Mouse (Mus musculus) kidney, embryonic 14.5 days (tissue): ENCODE results near the gene Ang. TPM values are rescaled to one million over a fixed set of nuclear protein-coding genes. Genes with fewer than 3 reads are reported as not detected.

Experiments used
- ATAC-seq: fragments of 200-750 bp; cut with Nextera tagmentation; 2 replicates; pipeline ENCODE4 v1.8.0; 2017; ENCODE audit warnings: moderate number of reproducible peaks, mild to moderate bottlenecking, moderate TSS enrichment, moderate library complexity; ENCODE audit not compliant: low FRiP score, low TSS enrichment
- H3K27ac ChIP-seq: fragments of 300-500 bp; sonication (generic); 2 replicates; pipeline ENCODE4 v1.5.1; 2014; ENCODE audit warnings: low read depth, mild to moderate bottlenecking, low read length, moderate library complexity, mixed read lengths
- H3K27me3 ChIP-seq: fragments of 300-500 bp; sonication (generic); 2 replicates; pipeline ENCODE4 v1.6.1; 2014; ENCODE audit warnings: mild to moderate bottlenecking, low read length; ENCODE audit not compliant: control insufficient read depth, insufficient read depth
- H3K36me3 ChIP-seq: fragments of 300-500 bp; sonication (generic); 2 replicates; pipeline ENCODE4 v1.6.1; 2014; ENCODE audit warnings: low read length, mixed read lengths; ENCODE audit not compliant: control insufficient read depth, insufficient read depth
- H3K4me1 ChIP-seq: fragments of 300-500 bp; sonication (generic); 2 replicates; pipeline ENCODE4 v1.6.1; 2014; ENCODE audit warnings: low read length, mixed read lengths; ENCODE audit not compliant: control insufficient read depth, insufficient read depth
- H3K4me2 ChIP-seq: fragments of 300-500 bp; sonication (generic); replicated peaks from 2 replicates; pipeline ENCODE4 v1.6.1; 2014; ENCODE audit warnings: low read depth, mild to moderate bottlenecking, low read length
- H3K4me3 ChIP-seq: fragments of 300-500 bp; sonication (generic); 2 replicates; pipeline ENCODE4 v1.5.1; 2014; ENCODE audit warnings: mild to moderate bottlenecking, low read length
- H3K9ac ChIP-seq: fragments of 300-500 bp; sonication (generic); 2 replicates; pipeline ENCODE4 v1.6.1; 2014; ENCODE audit warnings: low read depth, mild to moderate bottlenecking, low read length, moderate library complexity
- H3K9me3 ChIP-seq: fragments of 300-500 bp; sonication (generic); 2 replicates; pipeline ENCODE4 v1.6.1; 2016; ENCODE audit warnings: low read length; ENCODE audit not compliant: control insufficient read depth
- WGBS: fragments of 180-500 bp; shearing (Covaris S2); extraction: QIAGEN DNeasy Blood & Tissue Kit; methylation state at CpG from one replicate; pipeline ENCODE4 v1.1.7; 2014; 5-methylcytosine and 5-hydroxymethylcytosine counted together
- polyA plus RNA-seq: library from polyadenylated mRNA; unstranded; fragments of >200 nt; fragmentation: Nextera tagmentation; extraction: Ambion mirVana; gene quantifications from 2 replicates; pipeline ENCODE4 v1.2.1, GENCODE M21; 2014

Gene Ang
- polyA plus RNA-seq, 1 experiment from 2014 or later, result 6.3 TPM

GRCm38 (mm10) chr14:51131086-51131815 is 40.3 kb downstream of the Ang start:
- H3K36me3 ChIP-seq, result no peaks in the 10 kb centered on the region
- H3K4me2 ChIP-seq, result no peak overlapping the region
- H3K4me1 ChIP-seq, result no peaks in the 10 kb centered on the region
- H3K9ac ChIP-seq, result no peak overlapping the region
- no peaks in the 10 kb centered on the region for H3K9me3 ChIP-seq
- WGBS, result 76% methylated on average over 7 of the region's 7 CpGs
- H3K4me3 ChIP-seq, result no peak overlapping the region
- ATAC-seq, result no peak
- no peaks in the 10 kb centered on the region for H3K27me3 ChIP-seq
- H3K27ac ChIP-seq, result no peak overlapping the region

DNA sequence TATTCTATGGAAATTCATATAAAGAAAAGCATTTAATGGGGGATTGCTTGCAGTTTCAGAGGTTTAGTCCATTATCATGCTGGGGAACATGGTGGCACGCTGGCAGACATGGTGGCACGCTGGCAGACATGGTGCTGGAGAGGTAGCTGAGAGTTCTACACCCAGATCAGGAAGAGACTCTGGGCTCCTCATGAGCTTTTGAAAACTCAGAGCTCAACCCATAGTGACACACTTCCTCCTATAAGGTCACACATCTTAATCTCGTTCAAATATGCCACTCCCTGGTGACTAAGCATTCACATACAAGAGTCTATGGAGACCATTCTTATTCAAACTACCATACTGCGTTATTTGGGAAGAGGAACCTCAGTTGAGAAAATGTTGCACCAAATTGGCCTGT is 41.4 kb downstream of the Ang start:
- Histone ChIP-seq H3K27ac (no peak overlapping the region), H3K36me3 (no peaks in the 10 kb centered on the region), H3K9me3 (no peaks in the 10 kb centered on the region), H3K4me3 (no peak overlapping the region), H3K4me2 (no peak overlapping the region), H3K27me3 (no peaks in the 10 kb centered on the region), H3K9ac (no peak overlapping the region), H3K4me1 (no peaks in the 10 kb centered on the region)
- 92% methylated on average over 4 of the region's 4 CpGs for WGBS
- no peak for ATAC-seq

- H3K36me3 ChIP-seq, result no peaks in the 10 kb centered on the region
- 67% methylated on average over 2 of the region's 2 CpGs for WGBS
- no peaks in the 10 kb centered on the region for H3K4me1 ChIP-seq
- H3K4me3 ChIP-seq, result no peak overlapping the region
- no peak overlapping the region for H3K9ac ChIP-seq
- no peaks in the 10 kb centered on the region for H3K9me3 ChIP-seq
- H3K27me3 ChIP-seq, result no peaks in the 10 kb centered on the region
- no peak overlapping the region for H3K27ac ChIP-seq
- H3K4me2 ChIP-seq, result no peak overlapping the region
- no peak for ATAC-seq
Observed at GRCm38 (mm10) chr14:51140342-51140741, 49.4 kb downstream of the Ang start.

DNA sequence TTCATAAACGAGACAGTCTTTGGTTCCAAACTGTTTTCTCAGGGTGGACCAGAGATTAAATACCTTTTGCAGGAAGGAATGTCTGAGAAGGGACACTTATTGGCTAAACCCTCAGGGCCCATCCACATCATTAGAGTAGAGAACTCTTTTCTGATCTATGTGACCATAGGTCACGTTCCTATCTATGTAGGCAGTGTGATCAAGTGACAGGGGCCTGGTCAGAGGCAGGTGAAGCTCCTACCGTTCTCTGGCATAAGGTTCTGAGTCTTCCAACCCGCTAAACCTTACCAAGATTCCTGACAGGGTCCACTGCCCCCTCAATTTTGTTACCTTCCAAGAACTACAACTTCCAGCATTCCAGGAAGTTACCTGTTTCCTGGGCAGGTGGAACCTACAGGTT is 51.2 kb downstream of the Ang start:
- H3K27me3 ChIP-seq, result no peaks in the 10 kb centered on the region

GRCm38 (mm10) chr14:51142568-51142967 is 51.6 kb downstream of the Ang start:
- Histone ChIP-seq H3K4me1 (no peaks in the 10 kb centered on the region), H3K9ac (no peak overlapping the region), H3K36me3 (no peaks in the 10 kb centered on the region), H3K4me2 (no peak overlapping the region), H3K27ac (no peak overlapping the region), H3K27me3 (no peaks in the 10 kb centered on the region), H3K9me3 (no peaks in the 10 kb centered on the region), H3K4me3 (no peak overlapping the region)
- 87% methylated on average over 3 of the region's 3 CpGs for WGBS
- no peak for ATAC-seq

More for the DNA sequence above, 51.2 kb downstream of the Ang start:
- no peak overlapping the region for H3K4me2 ChIP-seq
- no peak overlapping the region for H3K4me3 ChIP-seq
- H3K4me1 ChIP-seq, result no peaks in the 10 kb centered on the region
- H3K9ac ChIP-seq, result no peak overlapping the region
- no peaks in the 10 kb centered on the region for H3K36me3 ChIP-seq
- no peak for ATAC-seq
- H3K27ac ChIP-seq, result no peak overlapping the region
- H3K9me3 ChIP-seq, result no peaks in the 10 kb centered on the region
- 82% methylated on average over 4 of the region's 4 CpGs for WGBS

DNA sequence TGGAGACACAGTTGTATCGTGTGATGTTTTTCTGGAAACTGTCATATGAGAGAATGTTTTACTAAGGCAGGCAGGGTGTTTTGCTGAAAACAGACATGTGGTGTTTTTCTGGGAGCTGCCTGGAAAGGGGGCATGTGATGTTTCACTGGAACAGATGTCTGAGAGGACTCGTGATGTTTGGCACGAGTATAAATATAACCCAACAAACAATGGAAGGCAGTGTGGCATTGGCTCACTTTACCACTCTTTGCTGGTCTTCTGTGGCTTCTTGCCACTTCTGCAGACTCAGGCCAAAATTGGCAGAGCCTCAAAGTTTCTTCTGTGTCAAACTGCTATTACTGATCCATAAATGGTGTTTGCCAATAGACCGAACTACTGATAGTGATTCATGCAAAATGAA is 52.3 kb downstream of the Ang start:
- Histone ChIP-seq H3K4me1 (no peaks in the 10 kb centered on the region), H3K36me3 (no peaks in the 10 kb centered on the region), H3K4me3 (no peak overlapping the region), H3K9me3 (no peaks in the 10 kb centered on the region), H3K27ac (no peak overlapping the region), H3K27me3 (no peaks in the 10 kb centered on the region), H3K9ac (no peak overlapping the region), H3K4me2 (no peak overlapping the region)
- 80% methylated on average over 4 of the region's 4 CpGs for WGBS
- no peak for ATAC-seq

GRCm38 (mm10) chr14:51143937-51144336 is 53.0 kb downstream of the Ang start:
- ATAC-seq, result no peak
- Histone ChIP-seq H3K4me2 (no peak overlapping the region), H3K36me3 (no peaks in the 10 kb centered on the region), H3K27me3 (no peaks in the 10 kb centered on the region), H3K4me1 (no peaks in the 10 kb centered on the region), H3K9me3 (no peaks in the 10 kb centered on the region), H3K9ac (no peak overlapping the region), H3K27ac (no peak overlapping the region), H3K4me3 (no peak overlapping the region)
- 66% methylated on average over 2 of the region's 2 CpGs for WGBS

DNA sequence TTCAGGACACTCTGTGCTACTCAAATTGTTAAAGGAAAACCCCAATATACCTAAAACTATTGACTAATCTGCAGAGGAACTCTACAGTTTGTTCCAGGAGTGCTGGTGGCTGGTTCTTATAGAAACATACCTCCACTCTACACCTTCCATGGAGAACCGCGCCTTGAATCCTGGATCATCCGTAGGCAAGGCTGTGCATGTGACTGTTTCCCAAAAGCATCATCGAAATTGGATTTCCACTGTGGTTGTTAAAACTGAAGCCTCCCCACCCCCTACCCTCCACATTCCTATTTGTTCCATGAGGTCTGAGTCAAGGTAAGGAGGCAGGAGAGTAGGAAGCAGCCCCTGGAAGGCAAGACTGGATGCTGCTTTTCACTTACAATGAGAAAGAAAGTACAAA is 53.5 kb downstream of the Ang start:
- H3K9ac ChIP-seq, result no peak overlapping the region
- no peak overlapping the region for H3K4me2 ChIP-seq
- H3K36me3 ChIP-seq, result no peaks in the 10 kb centered on the region
- no peak for ATAC-seq
- no peaks in the 10 kb centered on the region for H3K9me3 ChIP-seq
- no peak overlapping the region for H3K27ac ChIP-seq
- H3K4me1 ChIP-seq, result no peaks in the 10 kb centered on the region
- H3K4me3 ChIP-seq, result no peak overlapping the region
- H3K27me3 ChIP-seq, result no peaks in the 10 kb centered on the region
- 95% methylated on average over 4 of the region's 4 CpGs for WGBS

- Histone ChIP-seq H3K36me3 (no peaks in the 10 kb centered on the region), H3K4me2 (no peak overlapping the region), H3K9me3 (no peaks in the 10 kb centered on the region), H3K4me3 (no peak overlapping the region), H3K4me1 (no peaks in the 10 kb centered on the region), H3K27ac (no peak overlapping the region), H3K27me3 (no peaks in the 10 kb centered on the region), H3K9ac (no peak overlapping the region)
- no peak for ATAC-seq
- WGBS, result 77% methylated on average over 6 of the region's 6 CpGs
Observed at GRCm38 (mm10) chr14:51145521-51145920, 54.6 kb downstream of the Ang start.
